In the genomic region with DNA sequence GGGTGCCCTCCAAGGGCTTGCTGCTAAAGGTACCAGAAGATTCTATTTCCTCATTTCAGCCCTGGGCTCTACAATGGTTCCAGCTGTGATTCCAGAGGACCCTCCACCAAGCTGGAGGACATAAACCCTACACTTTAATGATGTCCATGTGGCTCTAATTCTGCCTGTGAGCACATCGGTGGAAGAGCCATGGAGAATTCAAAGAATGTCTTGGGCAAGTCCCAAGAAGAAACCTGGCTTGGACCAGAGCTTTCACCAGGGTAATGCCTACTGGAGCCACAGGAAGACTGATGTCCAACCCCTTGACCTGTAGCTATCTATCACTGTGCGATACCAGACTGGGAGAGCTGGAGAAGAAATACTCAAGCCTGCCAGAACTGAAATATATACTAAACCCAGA, we compare ENCODE assay signal across 19 mouse cellular contexts.
DNase-seq lines count a peak whose midpoint lies in the region; ATAC-seq and TF ChIP-seq lines count a peak whose summit lies in the region.
"Had no signal": no experiment of that assay in that cellular context is flagged by ENCODE, and none has a peak within 500 bp of the region (broad histone marks: within the 10 kb centered on the region; RNA-seq: fewer than 3 reads in every experiment).

No protein-coding gene starts in this region.

- H3K36me3 ChIP-seq in embryonic facial prominence, embryonic 15.5 days, result no peaks in the 10 kb centered on the region
- no peaks in the 10 kb centered on the region for H3K36me3 ChIP-seq in embryonic facial prominence, embryonic 10.5 days (replicated peaks)
- no peaks in the 10 kb centered on the region for H3K36me3 ChIP-seq in kidney, postnatal 0 days (ENCODE audit: insufficient read depth, low read length)
- H3K36me3 ChIP-seq: forebrain, embryonic 12.5 days; G1E; hindbrain, embryonic 12.5 days; midbrain, embryonic 12.5 days had no signal

- ATAC-seq in embryonic facial prominence, embryonic 15.5 days (ENCODE audit: insufficient number of reproducible peaks, low FRiP score, low TSS enrichment, low read depth), result no peak
- ATAC-seq in kidney, postnatal 0 days (replicated peaks; ENCODE audit: low FRiP score, low read depth), result no peak
- no peak for ATAC-seq in erythroblast, adult 5-6 weeks (replicated peaks; ENCODE audit: low FRiP score, poor library complexity, severe bottlenecking)

- TF ChIP-seq CTCF in kidney, postnatal 0 days (IDR thresholded peaks at IDR 0.05; ENCODE audit: low read depth), result no peak
- TF ChIP-seq CTCF in embryonic fibroblast, embryonic 13.5 days (IDR thresholded peaks at IDR 0.05; ENCODE audit: borderline replicate concordance, insufficient read depth, low read length), result no peak

- H3K9ac ChIP-seq in embryonic facial prominence, embryonic 15.5 days, result no peak overlapping the region
- no peak overlapping the region for H3K9ac ChIP-seq in kidney, postnatal 0 days (ENCODE audit: low read depth, low read length)
- H3K9ac ChIP-seq: forebrain, embryonic 12.5 days; hindbrain, embryonic 12.5 days; midbrain, embryonic 12.5 days had no signal

- H3K9me3 ChIP-seq in embryonic facial prominence, embryonic 15.5 days (replicated peaks), result no peaks in the 10 kb centered on the region
- no peaks in the 10 kb centered on the region for H3K9me3 ChIP-seq in embryonic facial prominence, embryonic 10.5 days
- H3K9me3 ChIP-seq in kidney, postnatal 0 days (replicated peaks; ENCODE audit: low read length), result no peaks in the 10 kb centered on the region
- H3K9me3 ChIP-seq: forebrain, embryonic 12.5 days; G1E; hindbrain, embryonic 12.5 days; midbrain, embryonic 12.5 days had no signal

- TF ChIP-seq POLR2A in embryonic fibroblast, embryonic 13.5 days (IDR thresholded peaks at IDR 0.05; ENCODE audit: low read depth, low read length), result no peak

- no peak overlapping the region for H3K4me3 ChIP-seq in embryonic facial prominence, embryonic 15.5 days (replicated peaks)
- H3K4me3 ChIP-seq in embryonic facial prominence, embryonic 10.5 days, result no peak overlapping the region
- no peak overlapping the region for H3K4me3 ChIP-seq in kidney, postnatal 0 days (replicated peaks; ENCODE audit: low read depth, low read length)
- H3K4me3 ChIP-seq in embryonic fibroblast, embryonic 13.5 days (ENCODE audit: insufficient read depth, low read length), result no peak overlapping the region
- H3K4me3 ChIP-seq: forebrain, embryonic 12.5 days; hindbrain, embryonic 12.5 days; midbrain, embryonic 12.5 days had no signal

- H3K4me1 ChIP-seq in embryonic facial prominence, embryonic 15.5 days, result peaks cover 15% of the 10 kb centered on the region
- H3K4me1 ChIP-seq in embryonic facial prominence, embryonic 10.5 days, result no peaks in the 10 kb centered on the region
- 0 out of 2 replicates have a peak, but pooled peaks cover 3% of the 10 kb centered on the region for H3K4me1 ChIP-seq in kidney, postnatal 0 days (replicated peaks; ENCODE audit: insufficient read depth, low read length)
- H3K4me1 ChIP-seq in embryonic fibroblast, embryonic 13.5 days (ENCODE audit: control insufficient read depth, insufficient read depth, low read length), result peaks cover 8% of the 10 kb centered on the region
- H3K4me1 ChIP-seq: forebrain, embryonic 12.5 days; hindbrain, embryonic 12.5 days; midbrain, embryonic 12.5 days had no signal

- DNase-seq in embryonic facial prominence, embryonic 10.5 days (ENCODE audit: low spot score), result no peak
- peak; percentile 29 for DNase-seq in kidney, postnatal 0 days (ENCODE audit: low spot score)
- DNase-seq in kidney, postnatal 10 days, result no peak
- DNase-seq in mesoderm, embryonic 11.5 days (ENCODE audit: low read depth, low spot score), result peak; percentile 48
- DNase-seq in cerebellum, adult 11 months, result no peak
- DNase-seq: adrenal gland, postnatal 36 days; cerebellum, adult 2 months; gastrocnemius, postnatal 25 days; lung, adult 2 months; lung, postnatal 4 days; thymus, postnatal 36 days had no signal

- H3K27ac ChIP-seq in embryonic facial prominence, embryonic 15.5 days (replicated peaks), result peak overlapping the region; percentile 25; the same call in 1 of the 2 replicates
- H3K27ac ChIP-seq in embryonic facial prominence, embryonic 10.5 days (replicated peaks), result no peak overlapping the region
- peak overlapping the region; percentile 3; the same call in 1 of the 2 replicates for H3K27ac ChIP-seq in kidney, postnatal 0 days
- peak overlapping the region; percentile 89 for H3K27ac ChIP-seq in embryonic fibroblast, embryonic 13.5 days (ENCODE audit: insufficient read depth, low read length)
- H3K27ac ChIP-seq: forebrain, embryonic 12.5 days; hindbrain, embryonic 12.5 days; midbrain, embryonic 12.5 days had no signal

- H3K4me2 ChIP-seq in embryonic facial prominence, embryonic 15.5 days (replicated peaks), result no peak overlapping the region
- no peak overlapping the region for H3K4me2 ChIP-seq in kidney, postnatal 0 days (ENCODE audit: low read length)
- H3K4me2 ChIP-seq: forebrain, embryonic 12.5 days; hindbrain, embryonic 12.5 days; liver, embryonic 11.5 days; midbrain, embryonic 12.5 days had no signal

- H3K27me3 ChIP-seq in embryonic facial prominence, embryonic 15.5 days, result no peaks in the 10 kb centered on the region
- no peaks in the 10 kb centered on the region for H3K27me3 ChIP-seq in embryonic facial prominence, embryonic 10.5 days (replicated peaks; ENCODE audit: low read depth, poor library complexity, severe bottlenecking)
- no peaks in the 10 kb centered on the region for H3K27me3 ChIP-seq in kidney, postnatal 0 days (ENCODE audit: insufficient read depth, low read length)
- H3K27me3 ChIP-seq: forebrain, embryonic 12.5 days; midbrain, embryonic 12.5 days had no signal

- 64% methylated on average over 2 of the region's 2 CpGs for WGBS in embryonic facial prominence, embryonic 15.5 days
- 70% methylated on average over 2 of the region's 2 CpGs for WGBS in embryonic facial prominence, embryonic 10.5 days
- WGBS in kidney, postnatal 0 days, result 58% methylated on average over 2 of the region's 2 CpGs

Comparison
In these comparisons a context has a peak if more than half of its experiments do, and no peak if none do; other contexts are left out.
1. DNase-seq: peak in kidney, postnatal 0 days (single experiment) and mesoderm, embryonic 11.5 days (single experiment); none in embryonic facial prominence, embryonic 10.5 days (single experiment), kidney, postnatal 10 days (single experiment) and cerebellum, adult 11 months (single experiment).